Mouse (Mus musculus) lung, adult 2 months (tissue): ENCODE data around the gene Hist1h2af.
"Not testable (repeated sequence)": the region's sequence is repeated elsewhere in the genome, so short reads cannot be mapped to it uniquely, and the experiment has no call there.

Experiments used
- CTCF ChIP-seq: fragments of 200-500 bp; IDR thresholded peaks from 2 replicates; pipeline ENCODE4 v1.5.1; 2011; ENCODE audit warnings: mild to moderate bottlenecking, low read length, control low read depth; ENCODE audit not compliant: insufficient read depth
- POLR2A ChIP-seq: fragments of 200-500 bp; IDR thresholded peaks from 2 replicates; pipeline ENCODE4 v1.6.1; 2011; ENCODE audit warnings: low read depth, mild to moderate bottlenecking, control low read depth, low read length, borderline replicate concordance; ENCODE audit errors: extremely low read depth

- TF ChIP-seq CTCF, POLR2A: not testable (repeated sequence)
Measured at GRCm38 (mm10) chr13:23542225-23542980, 8.7 kb downstream of the Hist1h2af start.
